Mouse (Mus musculus) cerebellum, postnatal 25 days (tissue): ENCODE data around the gene Kat8.
"Not testable (repeated sequence)": the region's sequence is repeated elsewhere in the genome, so short reads cannot be mapped to it uniquely, and the experiment has no call there.

Experiments
- DNase-seq, 2 experiments: peaks; one replicate each; pipeline ENCODE4 v3.0.0; 2021; ENCODE audit warnings: mixed read lengths in 2 of 2

Kat8 gene

GRCm38 (mm10) chr7:127932273-127933031, 20.1 kb downstream of the Kat8 start:
- no peak for DNase-seq

- peak in 1 of 2 experiments; percentile 10 for DNase-seq
Observed at GRCm38 (mm10) chr7:127934075-127934474, 21.8 kb downstream of the Kat8 start.

GRCm38 (mm10) chr7:127935028-127935722, 22.9 kb downstream of the Kat8 start:
- peak; percentile 93 to 96 for DNase-seq

- no peak for DNase-seq
Observed at GRCm38 (mm10) chr7:127935748-127936159, 23.4 kb downstream of the Kat8 start.

DNA sequence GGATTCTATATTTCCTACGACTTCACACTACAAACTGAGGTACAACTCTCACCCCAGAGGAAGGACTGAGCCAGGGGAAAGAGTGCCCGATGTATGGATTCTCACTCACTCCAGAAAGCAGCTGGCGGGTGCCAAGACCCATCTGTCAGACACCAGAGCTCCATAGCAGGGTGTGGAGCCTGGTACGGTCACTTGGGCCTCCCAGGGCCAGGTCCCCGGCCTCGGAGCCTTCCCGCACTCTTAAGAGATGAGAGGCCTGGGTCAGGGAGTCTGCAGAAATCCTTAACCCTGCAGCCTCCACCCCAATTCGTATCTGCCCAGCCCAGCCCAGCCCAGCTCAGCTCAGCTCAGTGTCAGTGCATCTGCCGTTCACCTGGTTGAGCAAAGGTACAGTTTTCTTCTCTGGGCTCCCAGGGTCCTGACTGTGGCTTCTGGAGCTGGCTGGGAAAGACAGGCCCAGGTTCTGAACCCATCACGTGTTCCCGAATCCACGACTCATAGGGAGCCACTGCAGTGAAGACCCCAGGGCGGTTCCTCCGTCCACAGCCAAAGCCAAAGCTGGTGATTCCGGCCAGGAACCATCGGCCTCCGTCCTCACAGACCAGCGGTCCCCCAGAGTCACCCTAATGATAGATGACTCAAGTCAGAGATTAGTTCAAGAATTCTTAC, 24.0 kb downstream of the Kat8 start:
- peak; percentile 52 to 53 for DNase-seq

DNA sequence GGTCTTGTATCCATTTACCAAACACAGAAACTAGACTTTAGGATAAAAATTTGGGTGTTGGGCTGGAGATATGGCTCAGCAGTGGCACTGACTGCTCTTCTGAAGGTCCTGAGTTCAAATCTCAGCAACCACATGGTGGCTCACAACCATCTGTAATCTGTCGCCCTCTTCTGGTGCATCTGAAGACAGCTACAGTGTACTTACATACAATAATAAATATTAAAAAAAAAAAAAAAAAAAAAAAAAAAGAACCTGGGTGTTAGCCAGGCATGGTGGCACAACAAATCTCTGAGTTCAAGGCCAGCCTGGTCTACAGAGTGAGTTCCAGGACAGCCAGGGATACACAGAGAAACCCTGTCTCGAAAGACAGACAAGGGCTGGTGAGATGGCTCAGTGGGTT, 29.8 kb downstream of the Kat8 start:
- not testable (repeated sequence) for DNase-seq

- DNase-seq = no peak
Observed at GRCm38 (mm10) chr7:127944614-127945013, 32.3 kb downstream of the Kat8 start.

GRCm38 (mm10) chr7:127946470-127947023, 34.2 kb downstream of the Kat8 start, which contains the start of gene Prss36:
Gene Prss36 (minus strand): TSS chr7:127946725.
- DNase-seq = no peak

DNA sequence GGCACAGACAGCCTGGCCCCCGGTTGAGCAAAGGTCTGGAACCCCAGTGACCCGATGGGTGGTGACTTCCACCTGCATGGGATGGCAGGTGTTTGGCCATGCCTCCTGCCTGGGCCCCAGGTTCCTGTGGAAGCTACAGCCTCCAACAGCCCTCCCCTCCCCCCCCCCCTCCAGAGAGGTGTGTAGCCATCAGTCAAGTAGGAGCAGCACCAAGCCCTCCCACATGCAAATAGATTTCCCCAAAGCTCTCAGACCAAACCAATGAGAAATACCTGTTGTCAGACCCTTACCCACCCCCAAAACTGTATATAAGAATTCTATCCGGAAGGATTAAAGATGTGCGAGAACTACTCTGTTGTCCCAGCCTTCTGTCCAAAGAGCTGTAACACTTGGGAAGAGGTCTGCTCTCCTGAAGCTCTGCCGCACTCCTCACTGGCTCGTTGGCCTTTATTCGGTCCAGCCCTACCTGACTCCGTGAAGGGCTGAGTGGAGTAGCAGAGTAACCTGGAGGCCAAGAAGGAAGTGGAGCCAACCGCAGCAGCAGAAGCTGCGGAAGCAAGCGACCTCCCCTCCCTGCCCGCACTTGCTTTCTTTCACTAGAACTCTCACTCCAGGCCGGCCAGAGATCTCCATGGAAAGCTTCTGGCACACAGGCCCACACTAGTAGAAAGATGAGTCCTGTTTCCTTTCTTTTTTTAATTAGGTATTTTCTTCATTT, 40.7 kb downstream of the Kat8 start:
- no peak for DNase-seq

- DNase-seq = no peak
Observed at GRCm38 (mm10) chr7:127959364-127959763, 47.0 kb downstream of the Kat8 start.

DNA sequence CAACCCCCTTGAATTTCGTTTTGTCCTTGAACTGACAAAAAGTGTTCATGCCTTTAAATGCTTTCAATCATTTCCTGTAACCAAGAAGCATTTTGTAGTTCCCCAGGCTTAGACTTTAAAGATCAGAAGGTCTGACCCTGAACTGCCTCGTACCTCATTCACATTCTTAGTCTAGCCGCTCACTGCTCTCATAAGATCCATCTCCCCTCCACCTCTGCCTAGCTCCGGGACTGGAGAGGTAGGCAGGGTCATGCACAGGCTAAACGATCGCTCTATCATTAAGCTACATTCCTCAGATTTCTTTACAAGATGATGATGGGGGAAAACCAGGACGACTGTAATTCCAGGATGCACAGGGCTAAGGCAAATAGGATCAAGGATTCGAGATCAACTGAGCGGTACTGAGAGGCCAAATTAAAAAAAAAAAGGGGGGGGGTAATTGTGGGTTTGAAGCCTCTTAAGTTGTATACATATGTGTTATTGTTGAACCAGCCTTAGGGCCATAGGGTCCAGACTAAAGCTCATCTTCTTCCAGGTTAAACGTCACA, 54.1 kb downstream of the Kat8 start:
- peak; percentile 20 to 23 for DNase-seq

DNA sequence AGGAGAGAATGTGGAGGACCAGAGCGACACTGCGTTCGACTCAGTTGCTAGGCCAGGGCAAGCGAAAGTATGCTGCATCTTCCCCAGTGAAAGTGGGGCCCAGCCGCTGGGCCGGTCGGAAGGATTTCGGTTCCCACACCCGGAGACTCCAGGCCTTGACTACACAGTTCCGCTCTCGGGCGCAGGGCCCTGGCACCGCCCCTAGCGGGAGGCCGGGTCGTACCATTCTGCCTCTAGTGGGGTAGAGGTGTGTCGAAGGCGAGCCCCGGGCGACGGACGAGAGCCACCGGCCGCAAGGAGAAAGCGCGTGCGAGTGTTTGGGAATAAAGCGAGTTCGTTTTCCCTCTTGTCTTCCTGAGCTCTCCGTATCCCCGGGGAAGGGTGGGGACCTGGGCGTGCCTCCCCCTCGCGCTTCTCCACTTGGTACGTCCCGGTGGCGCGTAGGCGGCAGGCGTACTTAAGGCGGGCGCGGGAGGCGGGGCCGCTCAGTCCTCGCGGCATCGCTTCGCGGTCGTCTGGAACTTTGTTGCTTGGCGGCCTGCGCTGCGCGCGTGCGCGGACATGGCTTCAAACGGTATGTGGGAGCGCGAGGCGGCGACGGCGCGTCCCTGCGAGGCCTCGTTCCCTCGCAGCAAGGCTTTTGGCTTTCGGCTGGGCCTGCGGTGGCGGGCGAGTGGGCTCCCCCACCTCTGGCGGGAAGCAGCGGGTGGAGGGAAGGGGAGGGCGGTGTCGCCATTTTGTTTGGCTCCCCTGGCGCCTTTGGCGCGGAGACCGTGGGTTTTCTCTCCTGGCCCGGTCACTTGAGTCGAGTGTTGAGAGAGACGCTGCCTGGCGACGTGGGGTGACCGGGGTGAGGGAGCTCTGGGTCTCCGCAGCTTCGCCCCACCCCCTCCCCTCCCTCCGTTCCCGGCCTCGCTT, 54.9 kb downstream of the Kat8 start, which contains the start of gene Fus:
TSS of gene Fus (plus strand) at position 454 of the 918 bp plus-strand sequence.
- peak; percentile 98 to 99 for DNase-seq

DNA sequence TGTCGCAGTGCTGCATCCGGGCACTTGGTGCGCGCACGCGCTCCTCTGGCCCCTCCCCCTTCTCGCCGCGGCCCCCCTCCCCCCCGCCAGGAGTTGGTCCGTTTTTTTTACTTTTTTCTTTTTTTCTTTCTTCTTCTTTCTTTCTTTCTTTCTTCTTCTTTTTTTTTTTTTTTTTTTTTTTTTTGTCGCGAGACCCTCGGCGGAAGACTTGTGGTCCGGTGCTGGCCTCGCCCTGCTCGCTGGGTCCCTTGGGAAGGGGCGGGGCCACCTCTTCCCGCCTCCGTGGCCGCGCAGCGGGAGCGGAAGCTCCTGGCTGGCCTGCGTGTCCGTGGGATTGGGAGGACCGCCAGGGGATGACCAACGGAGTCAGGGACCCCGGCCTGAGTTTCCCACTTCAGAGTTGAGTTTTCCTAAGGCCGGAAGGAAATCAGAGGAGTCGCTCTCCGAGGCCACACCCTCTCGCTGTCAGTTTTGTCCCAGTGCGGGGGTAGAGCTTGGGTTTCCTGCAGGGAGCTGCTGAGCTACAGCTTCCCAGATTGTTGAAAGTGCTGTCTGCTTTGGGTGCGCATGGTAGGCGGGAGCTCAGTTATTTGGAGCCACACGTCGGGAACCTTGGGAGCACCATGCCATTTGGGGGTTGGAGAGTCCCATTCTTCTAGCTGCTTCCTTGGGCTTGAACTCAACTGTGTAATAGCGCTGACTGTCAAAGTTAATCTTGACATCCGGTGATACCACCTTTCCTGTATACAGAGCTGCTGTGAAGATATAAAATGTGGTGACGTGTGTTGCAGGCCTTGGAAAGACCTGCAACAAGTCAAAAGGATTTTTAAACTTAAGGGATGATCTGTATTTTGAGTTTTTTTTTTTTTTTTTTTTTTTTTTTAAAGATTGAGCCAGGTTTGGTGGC, 55.9 kb downstream of the Kat8 start:
- DNase-seq = peak; percentile 73 to 81

- no peak for DNase-seq
Observed at GRCm38 (mm10) chr7:127974413-127974930, 62.2 kb downstream of the Kat8 start.
